Mouse (Mus musculus) liver, adult 2 months (tissue): Measurements from ENCODE around the gene Vmn1r39. TPM values are rescaled to one million over a fixed set of nuclear protein-coding genes. Genes with fewer than 3 reads are reported as not detected.
"Not testable (repeated sequence)": the region's sequence is repeated elsewhere in the genome, so short reads cannot be mapped to it uniquely, and the experiment has no call there.

ENCODE experiments used
- DNase-seq: peaks from one replicate; pipeline ENCODE4 v3.0.0-alpha.2; 2011; ENCODE audit warnings: low read depth, low spot score; ENCODE audit errors: extremely low read depth
- H3K27ac ChIP-seq: fragments of 200-500 bp; replicated peaks from 2 replicates; pipeline ENCODE4 v1.5.1; 2012; ENCODE audit warnings: low read depth, mild to moderate bottlenecking, control low read depth, inconsistent platforms, low read length; ENCODE audit not compliant: insufficient read depth
- H3K27me3 ChIP-seq: fragments of 200-500 bp; 2 replicates; pipeline ENCODE4 v1.6.1; 2012; ENCODE audit warnings: mild to moderate bottlenecking, moderate library complexity, low read length, inconsistent platforms; ENCODE audit not compliant: control insufficient read depth, insufficient read depth
- H3K36me3 ChIP-seq: fragments of 200-500 bp; 2 replicates; pipeline ENCODE4 v1.6.1; 2012; ENCODE audit warnings: low read length, inconsistent platforms; ENCODE audit not compliant: control insufficient read depth, insufficient read depth
- H3K4me1 ChIP-seq: fragments of 200-500 bp; 2 replicates; pipeline ENCODE4 v1.6.1; 2011; ENCODE audit warnings: low read length; ENCODE audit not compliant: control insufficient read depth, insufficient read depth
- H3K4me3 ChIP-seq: fragments of 200-500 bp; 2 replicates; pipeline ENCODE4 v1.5.1; 2011; ENCODE audit warnings: low read depth, mild to moderate bottlenecking, control low read depth, low read length, moderate library complexity; ENCODE audit not compliant: insufficient read depth
- H3K79me2 ChIP-seq: fragments of 200-500 bp; 2 replicates; pipeline ENCODE4 v1.6.1; 2012; ENCODE audit warnings: inconsistent platforms, mild to moderate bottlenecking, low read length, moderate library complexity; ENCODE audit not compliant: control insufficient read depth, insufficient read depth
- H3K9ac ChIP-seq: fragments of 200-500 bp; 2 replicates; pipeline ENCODE4 v1.6.1; 2012; ENCODE audit warnings: low read depth, mild to moderate bottlenecking, control low read depth, inconsistent platforms, low read length
- CTCF ChIP-seq: fragments of 200-500 bp; IDR thresholded peaks from 2 replicates; pipeline ENCODE4 v1.5.1; 2011; ENCODE audit warnings: low read depth, low read length, control low read depth
- POLR2A ChIP-seq: fragments of 200-500 bp; IDR thresholded peaks from 2 replicates; pipeline ENCODE4 v1.6.1; 2011; ENCODE audit warnings: low read length, control low read depth; ENCODE audit not compliant: insufficient read depth; ENCODE audit errors: extremely low read depth
- WGBS: fragments of 180-500 bp; shearing (Covaris S2); methylation state at CpG from one replicate; pipeline ENCODE4 v1.1.7; 2018; 5-methylcytosine and 5-hydroxymethylcytosine counted together
- polyA plus RNA-seq: library from polyadenylated mRNA; depleted of rRNA; stranded (reverse); fragments of >200 nt; gene quantifications from 2 replicates; pipeline ENCODE4 v1.2.3, GENCODE M21; 2012; rRNA removed
- total RNA-seq: library from RNA; depleted of rRNA; stranded (reverse); fragments of >200 nt; gene quantifications from 2 replicates; pipeline ENCODE4 v1.2.3, GENCODE M21; 2014; rRNA removed

The Vmn1r39 gene
- total and polyA plus RNA-seq, 2 experiments: not detected

DNA sequence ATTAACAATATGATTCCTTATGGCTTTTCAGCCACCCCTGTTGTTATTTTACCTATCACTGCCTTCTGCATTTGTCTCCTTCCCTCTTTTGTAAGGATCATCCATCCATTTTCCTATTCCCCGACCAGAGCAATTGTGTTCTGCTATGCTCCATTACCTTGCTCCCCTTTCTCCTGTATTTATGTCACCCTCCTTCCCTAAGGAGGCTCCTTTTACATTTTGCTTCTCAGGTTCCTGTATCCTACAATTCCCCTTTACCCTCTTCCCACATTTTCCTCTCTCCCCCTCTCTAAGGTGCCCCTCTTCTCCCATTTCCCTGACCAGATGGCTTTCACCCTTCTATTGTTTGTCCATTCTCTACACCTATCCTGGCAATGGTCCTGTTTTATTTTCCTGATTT lies 4.1 kb downstream of the Vmn1r39 start:
- no peak for DNase-seq
- no peak overlapping the region for H3K27ac ChIP-seq
- no peaks in the 10 kb centered on the region for H3K79me2 ChIP-seq
- no peak for TF ChIP-seq POLR2A
- TF ChIP-seq CTCF: no peak
- H3K4me1 ChIP-seq: no peaks in the 10 kb centered on the region
- H3K27me3 ChIP-seq: no peaks in the 10 kb centered on the region
- no peak overlapping the region for H3K9ac ChIP-seq
- H3K4me3 ChIP-seq: no peak overlapping the region
- H3K36me3 ChIP-seq: no peaks in the 10 kb centered on the region
- WGBS: 77% methylated on average over 1 of the region's 1 CpGs

DNA sequence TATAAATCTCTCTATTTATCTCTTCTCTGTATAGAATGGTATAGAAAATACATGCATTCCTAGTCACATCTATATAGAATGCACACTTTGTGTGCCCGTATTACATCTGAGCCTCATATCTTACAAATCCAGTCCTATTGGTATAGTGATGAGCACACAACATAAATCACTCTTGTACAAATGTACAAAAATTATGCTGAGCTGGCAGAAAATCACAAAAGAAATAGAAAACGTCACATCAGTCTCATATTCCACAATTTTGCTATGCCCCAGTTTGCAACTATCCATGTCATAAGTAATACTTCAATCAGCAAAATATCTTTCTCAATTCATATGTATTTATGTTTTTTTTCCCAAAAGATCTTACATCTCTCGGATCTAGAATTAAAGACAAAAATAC lies 4.7 kb downstream of the Vmn1r39 start:
- no peaks in the 10 kb centered on the region for H3K4me1 ChIP-seq
- no peak overlapping the region for H3K9ac ChIP-seq
- no peaks in the 10 kb centered on the region for H3K79me2 ChIP-seq
- H3K4me3 ChIP-seq: no peak overlapping the region
- no peak overlapping the region for H3K27ac ChIP-seq
- H3K27me3 ChIP-seq: no peaks in the 10 kb centered on the region
- H3K36me3 ChIP-seq: no peaks in the 10 kb centered on the region
- DNase-seq: no peak
- TF ChIP-seq CTCF: no peak
- no peak for TF ChIP-seq POLR2A
- 84% methylated on average over 3 of the region's 3 CpGs for WGBS

DNA sequence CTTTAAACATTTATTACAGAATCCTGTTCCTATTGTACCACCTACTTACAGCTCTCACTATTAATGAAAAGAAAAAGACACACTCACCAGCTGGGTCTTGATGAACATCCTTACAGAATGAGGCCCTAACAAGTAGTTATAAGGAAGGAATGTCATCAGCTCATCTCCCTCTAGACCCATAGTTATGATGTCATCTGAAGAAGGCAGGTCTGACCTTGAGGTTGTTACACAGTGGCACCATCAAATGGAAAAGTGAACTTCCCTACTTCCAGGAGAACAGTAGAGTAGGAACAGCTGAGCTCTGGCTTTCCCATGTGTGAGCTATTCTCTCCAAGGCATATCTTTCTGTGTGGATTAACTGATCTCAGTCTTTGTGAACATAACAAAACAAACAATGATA lies 27.9 kb downstream of the Vmn1r39 start, which contains the start of gene Vmn1r38:
Gene Vmn1r38, minus strand, starts transcription at position 101 of the 400 bp plus-strand sequence.
- not testable (repeated sequence) for H3K36me3 ChIP-seq, H3K27ac ChIP-seq, H3K4me1 ChIP-seq, H3K9ac ChIP-seq, H3K4me3 ChIP-seq, H3K27me3 ChIP-seq, H3K79me2 ChIP-seq, DNase-seq

Other genes starting within 250 kb of the Vmn1r39 start
- gene Vmn1r33, start 192.3 kb downstream of the Vmn1r39 start, total RNA-seq: not detected in 2 replicates
- not detected in 2 replicates for gene Vmn1r33, start 192.3 kb downstream of the Vmn1r39 start, polyA plus RNA-seq
- gene Vmn1r34, start 166.7 kb downstream of the Vmn1r39 start, total RNA-seq: not detected in 2 replicates
- gene Vmn1r34, start 166.7 kb downstream of the Vmn1r39 start, polyA plus RNA-seq: not detected in 2 replicates
- not detected in 2 replicates for gene Vmn1r35, start 124.7 kb downstream of the Vmn1r39 start, total RNA-seq
- gene Vmn1r35, start 124.7 kb downstream of the Vmn1r39 start, polyA plus RNA-seq: not detected in 2 replicates
- not detected in 2 replicates for gene Vmn1r36, start 91.4 kb downstream of the Vmn1r39 start, total RNA-seq
- gene Vmn1r36, start 91.4 kb downstream of the Vmn1r39 start, polyA plus RNA-seq: not detected in 2 replicates
- not detected in 2 replicates for gene Vmn1r37, start 81.2 kb downstream of the Vmn1r39 start, total RNA-seq
- gene Vmn1r37, start 81.2 kb downstream of the Vmn1r39 start, polyA plus RNA-seq: not detected in 2 replicates
- not detected in 2 replicates for gene Vmn1r38, start 28.0 kb downstream of the Vmn1r39 start, total RNA-seq
- gene Vmn1r38, start 28.0 kb downstream of the Vmn1r39 start, polyA plus RNA-seq: not detected in 2 replicates
- 24.4 and 28.7 TPM in 2 replicates for gene Gng12, start 85.8 kb upstream of the Vmn1r39 start, total RNA-seq
- gene Gng12, start 85.8 kb upstream of the Vmn1r39 start, polyA plus RNA-seq: 14.1 and 18.7 TPM in 2 replicates
- gene Gadd45a, start 226.8 kb upstream of the Vmn1r39 start, total RNA-seq: 5.3 and 7.1 TPM in 2 replicates
- 13.1 and 15.5 TPM in 2 replicates for gene Gadd45a, start 226.8 kb upstream of the Vmn1r39 start, polyA plus RNA-seq